Mouse (Mus musculus) liver, postnatal 0 days (tissue): ENCODE results near the gene Fcgr4. TPM values are rescaled to one million over a fixed set of nuclear protein-coding genes. Genes with fewer than 3 reads are reported as not detected.
"Not testable (repeated sequence)": the region's sequence is repeated elsewhere in the genome, so short reads cannot be mapped to it uniquely, and the experiment has no call there.

Source experiments
- ATAC-seq: fragments of 200-750 bp; cut with Nextera tagmentation; 2 replicates; pipeline ENCODE4 v1.8.0; 2017; ENCODE audit warnings: mild to moderate bottlenecking, moderate library complexity
- DNase-seq: peaks from one replicate; pipeline ENCODE4 v3.0.0-alpha.2; 2016
- H3K27ac ChIP-seq: fragments of 300-500 bp; sonication (generic); 2 replicates; pipeline ENCODE4 v1.5.1; 2014; ENCODE audit warnings: antibody characterized with exemption, moderate library complexity, mild to moderate bottlenecking, low read depth
- H3K27me3 ChIP-seq: fragments of 300-500 bp; sonication (generic); 2 replicates; pipeline ENCODE4 v1.6.1; 2014; ENCODE audit warnings: low read length, control low read depth, mixed read lengths; ENCODE audit not compliant: insufficient read depth
- H3K36me3 ChIP-seq: fragments of 300-500 bp; sonication (generic); replicated peaks from 2 replicates; pipeline ENCODE4 v1.6.1; 2014; ENCODE audit warnings: mild to moderate bottlenecking, control low read depth, low read length, moderate library complexity, mixed read lengths; ENCODE audit not compliant: insufficient read depth
- H3K4me1 ChIP-seq: fragments of 300-500 bp; sonication (generic); 2 replicates; pipeline ENCODE4 v1.6.1; 2014; ENCODE audit warnings: antibody characterized with exemption, mild to moderate bottlenecking, control low read depth; ENCODE audit not compliant: insufficient read depth
- H3K4me2 ChIP-seq: fragments of 300-500 bp; sonication (generic); 2 replicates; pipeline ENCODE4 v1.6.1; 2014; ENCODE audit warnings: low read depth, mild to moderate bottlenecking, low read length, moderate library complexity, mixed read lengths
- H3K4me3 ChIP-seq: fragments of 300-500 bp; sonication (generic); 2 replicates; pipeline ENCODE4 v1.5.1; 2014; ENCODE audit warnings: low read depth, low read length
- H3K9ac ChIP-seq: fragments of 300-500 bp; sonication (generic); replicated peaks from 2 replicates; pipeline ENCODE4 v1.6.1; 2014; ENCODE audit warnings: mild to moderate bottlenecking, moderate library complexity
- H3K9me3 ChIP-seq: fragments of 300-500 bp; sonication (generic); 2 replicates; pipeline ENCODE4 v1.6.1; 2016; ENCODE audit warnings: mild to moderate bottlenecking, control low read depth, low read length, mixed read lengths
- CTCF ChIP-seq: sonication (generic); IDR thresholded peaks from 2 replicates; pipeline ENCODE4 v1.5.1; 2016; ENCODE audit warnings: antibody characterized with exemption, low read depth
- EP300 ChIP-seq: IDR thresholded peaks from 2 replicates; pipeline ENCODE4 v1.6.1; 2016; ENCODE audit warnings: antibody characterized with exemption, low read depth, mild to moderate bottlenecking
- WGBS: fragments of 180-500 bp; shearing (Covaris S2); extraction: QIAGEN DNeasy Blood & Tissue Kit; methylation state at CpG from one replicate; pipeline ENCODE4 v1.1.7; 2014; ENCODE audit not compliant: insufficient replicate concordance; 5-methylcytosine and 5-hydroxymethylcytosine counted together
- polyA plus RNA-seq: library from polyadenylated mRNA; unstranded; fragments of >200 nt; fragmentation: Nextera tagmentation; extraction: Ambion mirVana; gene quantifications from 2 replicates; pipeline ENCODE4 v1.2.1, GENCODE M21; 2015

The Fcgr4 gene
- 9.4 and 9.7 TPM in 2 replicates for polyA plus RNA-seq

- H3K4me1 ChIP-seq, result peaks cover 6% of the 10 kb centered on the region; the same call in 1 of the 2 replicates
- WGBS, result 51% methylated on average over 2 of the region's 2 CpGs
- no peaks in the 10 kb centered on the region for H3K36me3 ChIP-seq
- H3K4me2 ChIP-seq, result peak within 1 kb of the TSS; percentile 27
- H3K27me3 ChIP-seq, result no peaks in the 10 kb centered on the region
- ATAC-seq (no peak), DNase-seq (no peak)
- no peak within 1 kb of the TSS; the same call in 1 of the 2 replicates for H3K4me3 ChIP-seq
- no peaks in the 10 kb centered on the region for H3K9me3 ChIP-seq
- no peak within 1 kb of the TSS for H3K9ac ChIP-seq
- no peak for TF ChIP-seq EP300
- TF ChIP-seq CTCF, result no peak
- peak within 1 kb of the TSS; percentile 73 for H3K27ac ChIP-seq
These were observed at the start of gene Fcgr4 for GRCm38 (mm10) chr1:171018737-171019136. TSS of gene Fcgr4 (plus strand) at chr1:171018920.

- H3K36me3 ChIP-seq, result no peaks in the 10 kb centered on the region
- no peak overlapping the region for H3K9ac ChIP-seq
- ATAC-seq (no peak), DNase-seq (no peak)
- H3K9me3 ChIP-seq, result no peaks in the 10 kb centered on the region
- 76% methylated on average over 6 of the region's 6 CpGs for WGBS
- no peaks in the 10 kb centered on the region for H3K27me3 ChIP-seq
- no peak for TF ChIP-seq CTCF
- no peak for TF ChIP-seq EP300
- H3K27ac ChIP-seq, result no peak overlapping the region
- peaks cover 6% of the 10 kb centered on the region for H3K4me1 ChIP-seq
- H3K4me2 ChIP-seq, result no peak overlapping the region
- no peak overlapping the region for H3K4me3 ChIP-seq
These were observed 46.2 kb upstream of the Fcgr4 start for GRCm38 (mm10) chr1:170972494-170972893.

- no peak for DNase-seq
These were observed 45.8 kb upstream of the Fcgr4 start for GRCm38 (mm10) chr1:170972936-170973335.

GRCm38 (mm10) chr1:170974171-170974570, 44.5 kb upstream of the Fcgr4 start:
- WGBS, result 74% methylated on average over 8 of the region's 8 CpGs
- Histone ChIP-seq H3K4me3 (no peak overlapping the region), H3K4me2 (peak overlapping the region; percentile 36; the same call in 1 of the 2 replicates), H3K4me1 (peaks cover 6% of the 10 kb centered on the region; the same call in 1 of the 2 replicates), H3K27ac (no peak overlapping the region), H3K9me3 (no peaks in the 10 kb centered on the region), H3K9ac (no peak overlapping the region), H3K27me3 (no peaks in the 10 kb centered on the region), H3K36me3 (no peaks in the 10 kb centered on the region)
- ATAC-seq (no peak), DNase-seq (no peak)
- no peak for TF ChIP-seq EP300
- TF ChIP-seq CTCF, result no peak

More at GRCm38 (mm10) chr1:170972936-170973335, 45.8 kb upstream of the Fcgr4 start:
- no peak overlapping the region for H3K4me2 ChIP-seq
- no peak overlapping the region for H3K4me3 ChIP-seq
- H3K27me3 ChIP-seq, result no peaks in the 10 kb centered on the region
- no peak overlapping the region for H3K27ac ChIP-seq
- TF ChIP-seq EP300, result peak; percentile 55; the same call in 1 of the 2 replicates
- TF ChIP-seq CTCF, result no peak
- ATAC-seq, result peak; percentile 36; the same call in 1 of the 2 replicates
- H3K36me3 ChIP-seq, result no peaks in the 10 kb centered on the region
- H3K4me1 ChIP-seq, result peaks cover 6% of the 10 kb centered on the region; the same call in 1 of the 2 replicates
- 29% methylated on average over 4 of the region's 4 CpGs for WGBS
- H3K9me3 ChIP-seq, result no peaks in the 10 kb centered on the region
- H3K9ac ChIP-seq, result no peak overlapping the region

- Histone ChIP-seq H3K4me3 (no peak overlapping the region), H3K4me2 (peak overlapping the region; percentile 48), H3K9me3 (no peaks in the 10 kb centered on the region), H3K27me3 (no peaks in the 10 kb centered on the region), H3K9ac (no peak overlapping the region), H3K27ac (no peak overlapping the region), H3K4me1 (peaks cover 6% of the 10 kb centered on the region; the same call in 1 of the 2 replicates), H3K36me3 (no peaks in the 10 kb centered on the region)
- no peak for TF ChIP-seq EP300
- no peak for TF ChIP-seq CTCF
- ATAC-seq (no peak), DNase-seq (no peak)
- 90% methylated on average over 2 of the region's 2 CpGs for WGBS
These were observed 44.0 kb upstream of the Fcgr4 start for GRCm38 (mm10) chr1:170974736-170975135.

- not testable (repeated sequence) for H3K4me1 ChIP-seq, H3K36me3 ChIP-seq, H3K9me3 ChIP-seq, ATAC-seq, DNase-seq, H3K27me3 ChIP-seq
- Histone ChIP-seq H3K4me2 (peak overlapping the region; percentile 48), H3K9ac (peak overlapping the region; percentile 36; the same call in 1 of the 2 replicates), H3K27ac (peak overlapping the region; percentile 26; the same call in 1 of the 2 replicates), H3K4me3 (peak overlapping the region; percentile 36)
- WGBS, result 45% methylated on average over 2 of the region's 2 CpGs
These were observed 43.4 kb upstream of the Fcgr4 start for GRCm38 (mm10) chr1:170975350-170975749.
